Mouse (Mus musculus) cortical plate, adult 2 months (tissue): Measurements from ENCODE around the gene 2310007B03Rik.

Experiments used
- CTCF ChIP-seq: fragments of 200-500 bp; IDR thresholded peaks from 2 replicates; pipeline ENCODE4 v1.5.1; 2011; ENCODE audit warnings: mild to moderate bottlenecking, control low read depth, low read length; ENCODE audit not compliant: insufficient read depth; ENCODE audit errors: extremely low read depth
- POLR2A ChIP-seq: fragments of 200-500 bp; IDR thresholded peaks from 2 replicates; pipeline ENCODE4 v1.6.1; 2011; ENCODE audit warnings: mild to moderate bottlenecking, low read length, control low read depth; ENCODE audit not compliant: insufficient read depth; ENCODE audit errors: extremely low read depth

- TF ChIP-seq CTCF (no peak), POLR2A (no peak)
Measured at GRCm38 (mm10) chr1:93159566-93160500, 915 bp downstream of the 2310007B03Rik start.
